Mouse (Mus musculus) liver, embryonic 12.5 days (tissue): Measurements from ENCODE around the gene Pgs1. TPM values are rescaled to one million over a fixed set of nuclear protein-coding genes. Genes with fewer than 3 reads are reported as not detected.
A peak's percentile ranks its signal among the peaks of the same experiment; 100 is the strongest.

Source experiments
- ATAC-seq: fragments of 200-750 bp; cut with Nextera tagmentation; 2 replicates; pipeline ENCODE4 v1.8.0; 2017; ENCODE audit warnings: moderate number of reproducible peaks, mild to moderate bottlenecking, moderate library complexity
- H3K27ac ChIP-seq: fragments of 300-500 bp; sonication (generic); 2 replicates; pipeline ENCODE4 v1.5.1; 2016; ENCODE audit warnings: mild to moderate bottlenecking
- H3K27me3 ChIP-seq: fragments of 300-500 bp; sonication (generic); replicated peaks from 2 replicates; pipeline ENCODE4 v1.6.1; 2016; ENCODE audit warnings: mild to moderate bottlenecking, moderate library complexity
- H3K36me3 ChIP-seq: fragments of 300-500 bp; sonication (generic); 2 replicates; pipeline ENCODE4 v1.6.1; 2016; ENCODE audit warnings: mild to moderate bottlenecking, moderate library complexity
- H3K4me1 ChIP-seq: fragments of 300-500 bp; sonication (generic); 2 replicates; pipeline ENCODE4 v1.6.1; 2016
- H3K4me2 ChIP-seq: fragments of 300-500 bp; sonication (generic); 2 replicates; pipeline ENCODE4 v1.6.1; 2016; ENCODE audit warnings: mild to moderate bottlenecking, moderate library complexity
- H3K4me3 ChIP-seq: fragments of 300-500 bp; sonication (generic); 2 replicates; pipeline ENCODE4 v1.5.1; 2016; ENCODE audit warnings: mild to moderate bottlenecking, moderate library complexity
- H3K9ac ChIP-seq: fragments of 300-500 bp; sonication (generic); 2 replicates; pipeline ENCODE4 v1.6.1; 2016; ENCODE audit warnings: mild to moderate bottlenecking, moderate library complexity
- H3K9me3 ChIP-seq: fragments of 300-500 bp; sonication (generic); replicated peaks from 2 replicates; pipeline ENCODE4 v1.6.1; 2016; ENCODE audit warnings: mild to moderate bottlenecking, moderate library complexity
- WGBS: fragments of 180-500 bp; shearing (Covaris S2); methylation state at CpG from one replicate; pipeline ENCODE4 v1.1.7; 2016; ENCODE audit not compliant: insufficient replicate concordance; 5-methylcytosine and 5-hydroxymethylcytosine counted together
- polyA plus RNA-seq: library from polyadenylated mRNA; unstranded; fragments of >200 nt; fragmentation: Nextera tagmentation; extraction: Ambion mirVana; gene quantifications from 2 replicates; pipeline ENCODE4 v1.2.1, GENCODE M21; 2016

The Pgs1 gene
- polyA plus RNA-seq = 26.4 and 29.6 TPM in 2 replicates

- H3K9ac ChIP-seq = peak within 1 kb of the TSS; percentile 90
- 8% methylated on average over 51 of the region's 51 CpGs for WGBS
- peaks cover 11% of the 10 kb centered on the region; the same call in 1 of the 2 replicates for H3K27me3 ChIP-seq
- H3K4me2 ChIP-seq = peak within 1 kb of the TSS; percentile 88
- H3K9me3 ChIP-seq = no peaks in the 10 kb centered on the region
- H3K27ac ChIP-seq = peak within 1 kb of the TSS; percentile 85
- peak within 1 kb of the TSS; percentile 96 for H3K4me3 ChIP-seq
- peaks cover 49% of the 10 kb centered on the region for H3K4me1 ChIP-seq
- H3K36me3 ChIP-seq = no peaks in the 10 kb centered on the region
- peak; percentile 84 for ATAC-seq
Observed at GRCm38 (mm10) chr11:117986126-117987031, at the start of gene Pgs1. TSS of gene Pgs1 (plus strand) at chr11:117986292.

- H3K4me3 ChIP-seq = no peak overlapping the region
- H3K36me3 ChIP-seq = no peaks in the 10 kb centered on the region
- H3K27me3 ChIP-seq = peaks cover 46% of the 10 kb centered on the region
- WGBS = 57% methylated on average over 4 of the region's 4 CpGs
- no peaks in the 10 kb centered on the region for H3K9me3 ChIP-seq
- ATAC-seq = no peak
- no peak overlapping the region for H3K9ac ChIP-seq
- H3K4me2 ChIP-seq = no peak overlapping the region
- H3K4me1 ChIP-seq = peaks cover 40% of the 10 kb centered on the region
- H3K27ac ChIP-seq = no peak overlapping the region
Observed at GRCm38 (mm10) chr11:117939004-117939730, 46.9 kb upstream of the Pgs1 start.

- ATAC-seq = peak; percentile 50; the same call in 1 of the 2 replicates
- Histone ChIP-seq H3K4me2 (no peak overlapping the region), H3K4me1 (peaks cover 33% of the 10 kb centered on the region), H3K27ac (0 out of 2 replicates have a peak overlapping the region, but pooled peaks have one; percentile 47), H3K9me3 (no peaks in the 10 kb centered on the region), H3K9ac (no peak overlapping the region), H3K27me3 (peaks cover 40% of the 10 kb centered on the region), H3K4me3 (no peak overlapping the region), H3K36me3 (no peaks in the 10 kb centered on the region)
- 12% methylated on average over 7 of the region's 7 CpGs for WGBS
Observed at GRCm38 (mm10) chr11:117939741-117940285, 46.3 kb upstream of the Pgs1 start.

GRCm38 (mm10) chr11:117940881-117941280 lies 45.2 kb upstream of the Pgs1 start:
- H3K4me1 ChIP-seq = peaks cover 22% of the 10 kb centered on the region
- ATAC-seq = no peak
- H3K27ac ChIP-seq = no peak overlapping the region
- no peak overlapping the region for H3K4me3 ChIP-seq
- H3K36me3 ChIP-seq = no peaks in the 10 kb centered on the region
- 77% methylated on average over 6 of the region's 6 CpGs for WGBS
- H3K27me3 ChIP-seq = peaks cover 38% of the 10 kb centered on the region
- no peak overlapping the region for H3K9ac ChIP-seq
- no peak overlapping the region for H3K4me2 ChIP-seq
- H3K9me3 ChIP-seq = no peaks in the 10 kb centered on the region

- Histone ChIP-seq H3K4me3 (no peak overlapping the region), H3K9me3 (no peaks in the 10 kb centered on the region), H3K27me3 (peaks cover 37% of the 10 kb centered on the region), H3K4me2 (no peak overlapping the region), H3K9ac (no peak overlapping the region), H3K4me1 (peaks cover 17% of the 10 kb centered on the region), H3K36me3 (no peaks in the 10 kb centered on the region), H3K27ac (no peak overlapping the region)
- no peak for ATAC-seq
- WGBS = 73% methylated on average over 8 of the region's 8 CpGs
Observed at GRCm38 (mm10) chr11:117941325-117941834, 44.7 kb upstream of the Pgs1 start.

- Histone ChIP-seq H3K27ac (no peak overlapping the region), H3K36me3 (no peaks in the 10 kb centered on the region), H3K9ac (no peak overlapping the region), H3K27me3 (peaks cover 37% of the 10 kb centered on the region), H3K4me2 (no peak overlapping the region), H3K9me3 (no peaks in the 10 kb centered on the region), H3K4me1 (peaks cover 15% of the 10 kb centered on the region), H3K4me3 (no peak overlapping the region)
- 44% methylated on average over 4 of the region's 4 CpGs for WGBS
- no peak for ATAC-seq
Observed at GRCm38 (mm10) chr11:117941848-117942247, 44.2 kb upstream of the Pgs1 start.

- no peak overlapping the region for H3K4me3 ChIP-seq
- H3K4me2 ChIP-seq = no peak overlapping the region
- no peaks in the 10 kb centered on the region for H3K36me3 ChIP-seq
- peaks cover 8% of the 10 kb centered on the region for H3K4me1 ChIP-seq
- ATAC-seq = no peak
- no peaks in the 10 kb centered on the region for H3K9me3 ChIP-seq
- WGBS = 44% methylated on average over 11 of the region's 11 CpGs
- H3K9ac ChIP-seq = no peak overlapping the region
- H3K27me3 ChIP-seq = peaks cover 58% of the 10 kb centered on the region
- no peak overlapping the region for H3K27ac ChIP-seq
Observed at GRCm38 (mm10) chr11:117946195-117946979, 39.7 kb upstream of the Pgs1 start.

- H3K27me3 ChIP-seq = peaks cover 64% of the 10 kb centered on the region
- no peak overlapping the region for H3K4me2 ChIP-seq
Observed at GRCm38 (mm10) chr11:117946996-117947419, 39.1 kb upstream of the Pgs1 start.

GRCm38 (mm10) chr11:117949392-117950091 lies 36.5 kb upstream of the Pgs1 start:
- no peak overlapping the region for H3K27ac ChIP-seq
- no peaks in the 10 kb centered on the region for H3K36me3 ChIP-seq
- WGBS = 5% methylated on average over 49 of the region's 49 CpGs
- H3K27me3 ChIP-seq = peaks cover 73% of the 10 kb centered on the region
- H3K4me2 ChIP-seq = peak overlapping the region; percentile 64
- peaks cover 14% of the 10 kb centered on the region; the same call in 1 of the 2 replicates for H3K4me1 ChIP-seq
- ATAC-seq = peak; percentile 18; the same call in 1 of the 2 replicates
- H3K9ac ChIP-seq = peak overlapping the region; percentile 42
- H3K9me3 ChIP-seq = no peaks in the 10 kb centered on the region
- peak overlapping the region; percentile 39 for H3K4me3 ChIP-seq

More at GRCm38 (mm10) chr11:117946996-117947419, 39.1 kb upstream of the Pgs1 start:
- H3K36me3 ChIP-seq = no peaks in the 10 kb centered on the region
- H3K4me3 ChIP-seq = no peak overlapping the region
- ATAC-seq = no peak
- 34% methylated on average over 10 of the region's 10 CpGs for WGBS
- no peak overlapping the region for H3K9ac ChIP-seq
- H3K4me1 ChIP-seq = peaks cover 7% of the 10 kb centered on the region; the same call in 1 of the 2 replicates
- no peak overlapping the region for H3K27ac ChIP-seq
- no peaks in the 10 kb centered on the region for H3K9me3 ChIP-seq

GRCm38 (mm10) chr11:117951391-117951790 lies 34.7 kb upstream of the Pgs1 start:
- Histone ChIP-seq H3K27ac (no peak overlapping the region), H3K4me3 (no peak overlapping the region), H3K4me2 (no peak overlapping the region), H3K27me3 (peaks cover 77% of the 10 kb centered on the region), H3K4me1 (peaks cover 29% of the 10 kb centered on the region; the same call in 1 of the 2 replicates), H3K9me3 (no peaks in the 10 kb centered on the region), H3K9ac (no peak overlapping the region), H3K36me3 (no peaks in the 10 kb centered on the region)
- no peak for ATAC-seq
- WGBS = 60% methylated on average over 6 of the region's 6 CpGs
